Mouse (Mus musculus): ENCODE measurements around the gene Myl4.

DNA sequence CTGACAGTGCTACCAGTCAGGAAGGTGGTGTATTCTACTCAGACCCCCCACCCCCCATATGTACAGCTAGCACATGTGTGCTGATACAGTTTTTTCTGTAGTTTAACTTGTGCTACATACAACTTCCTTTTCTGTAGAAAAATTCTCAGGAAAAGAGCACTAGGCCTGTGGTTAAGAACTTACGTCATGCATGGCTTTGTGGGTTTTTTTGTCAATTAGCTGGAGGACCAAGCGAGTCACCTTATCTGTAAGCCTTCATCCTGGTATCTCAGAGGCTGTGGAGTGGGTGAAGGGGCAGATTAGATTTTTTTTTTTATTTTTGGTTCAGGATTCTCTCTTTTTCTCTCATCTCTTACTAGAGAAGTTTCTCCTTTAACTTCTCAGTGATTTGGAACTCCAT lies 63.7 kb downstream of the Myl4 start:
- no peak for TF ChIP-seq POLR2A (IDR thresholded peaks at IDR 0.05; ENCODE audit: extremely low read depth, insufficient read depth, low read length)
- no peak for TF ChIP-seq CTCF (IDR thresholded peaks at IDR 0.05; ENCODE audit: low read depth, low read length)
